Mouse (Mus musculus): ENCODE data around the gene Dido1. TPM values are rescaled to one million over a fixed set of nuclear protein-coding genes. Genes with fewer than 3 reads are reported as not detected.

The Dido1 gene
- polyA plus RNA-seq, 1 experiment from 2014 or later, result 28.2 TPM

DNA sequence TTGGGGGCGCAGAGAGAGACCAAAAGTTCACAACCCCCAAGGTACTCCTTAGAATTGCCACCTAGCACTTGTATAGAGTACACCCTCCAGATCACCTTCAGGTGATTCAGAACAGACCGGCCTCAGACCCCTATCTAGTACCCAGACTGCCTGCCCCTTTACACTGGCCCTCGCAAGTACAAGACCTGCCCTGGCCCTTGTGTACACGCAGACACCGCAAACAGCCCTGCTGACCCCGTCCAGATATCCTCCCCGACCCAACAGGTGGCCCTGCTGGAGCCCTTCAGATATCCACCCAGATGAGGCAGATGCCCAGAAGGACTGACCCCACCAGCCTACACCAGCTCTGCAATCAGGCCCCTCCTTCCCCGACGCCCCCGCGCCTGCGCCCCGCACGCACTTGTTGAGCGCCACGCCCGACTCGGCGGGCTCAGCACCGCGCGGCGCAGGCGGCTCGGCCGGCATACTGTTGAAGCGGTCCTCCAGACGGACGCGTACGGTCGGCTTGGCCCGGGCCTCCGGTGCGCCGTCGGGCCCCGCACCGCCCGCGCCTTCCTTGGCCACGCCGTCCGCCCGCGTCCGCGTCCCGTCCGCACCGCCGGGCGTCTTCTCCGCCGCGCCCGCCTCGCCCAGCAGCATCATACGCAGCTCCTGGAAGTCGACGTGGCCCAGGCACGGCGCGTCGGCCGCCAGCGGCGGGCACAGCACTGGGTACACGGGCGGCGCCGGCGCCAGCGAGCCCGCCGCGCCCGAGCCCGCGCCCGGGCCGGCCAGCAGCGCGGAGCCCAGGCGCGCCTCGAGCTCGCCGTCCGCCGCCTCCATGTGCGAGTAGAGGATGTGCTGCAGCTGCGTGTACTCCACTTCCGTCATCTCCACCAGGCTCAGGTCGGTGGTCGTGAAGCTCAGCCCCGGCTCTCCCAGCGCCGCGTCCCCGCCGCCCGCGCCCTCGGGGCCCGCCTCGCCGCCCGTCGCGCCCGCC is 67.9 kb downstream of the Dido1 start:
- H3K9ac ChIP-seq, result no peak overlapping the region
- peaks cover 66% of the 10 kb centered on the region for H3K27me3 ChIP-seq
- H3K36me3 ChIP-seq, result no peaks in the 10 kb centered on the region
- H3K4me3 ChIP-seq, result peak overlapping the region; percentile 45
- peak overlapping the region; percentile 62 for H3K4me2 ChIP-seq
- no peak overlapping the region for H3K27ac ChIP-seq
- H3K9me3 ChIP-seq, result peaks cover 15% of the 10 kb centered on the region; the same call in 1 of the 2 replicates
- peaks cover 7% of the 10 kb centered on the region for H3K4me1 ChIP-seq
- no peak; the same call in 1 of the 2 replicates for ATAC-seq (ENCODE audit: insufficient number of reproducible peaks, low FRiP score, low TSS enrichment, low read depth)
- 3% methylated on average over 91 of the region's 112 CpGs for WGBS

- Histone ChIP-seq H3K9me3 (no peaks in the 10 kb centered on the region), H3K27ac (peak overlapping the region; percentile 81; the same call in 1 of the 2 replicates), H3K36me3 (peaks cover 12% of the 10 kb centered on the region; the same call in 1 of the 2 replicates), H3K4me1 (peaks cover 6% of the 10 kb centered on the region; the same call in 1 of the 2 replicates), H3K27me3 (no peaks in the 10 kb centered on the region), H3K4me3 (no peak overlapping the region), H3K9ac (no peak overlapping the region), H3K4me2 (no peak overlapping the region)
- peak; percentile 57 for ATAC-seq (ENCODE audit: insufficient number of reproducible peaks, low FRiP score, low TSS enrichment, low read depth)
- 46% methylated on average over 2 of the region's 2 CpGs for WGBS
These were observed 97.9 kb downstream of the Dido1 start for GRCm38 (mm10) chr2:180611882-180612281.

DNA sequence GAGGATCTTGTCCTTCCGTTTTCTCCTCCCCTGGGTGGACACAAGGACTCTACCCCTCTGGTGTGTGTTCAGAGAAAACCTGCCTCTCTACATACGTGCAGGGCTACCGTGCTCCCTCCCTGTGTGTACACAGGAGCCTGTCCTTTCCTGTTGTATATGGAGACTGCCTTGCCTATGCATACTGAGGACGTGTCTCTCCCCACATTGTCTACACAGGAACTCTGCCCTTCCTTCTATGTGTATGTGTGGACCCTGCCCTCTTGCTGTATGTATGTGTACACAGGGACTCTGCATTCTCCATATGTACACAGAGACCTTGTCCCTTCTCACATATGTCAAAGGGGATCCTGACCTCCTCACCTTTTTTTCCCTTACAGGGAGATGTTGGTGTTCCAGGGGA is 99.5 kb downstream of the Dido1 start:
- Histone ChIP-seq H3K9ac (no peak overlapping the region), H3K27me3 (no peaks in the 10 kb centered on the region), H3K27ac (peak overlapping the region; percentile 81), H3K9me3 (no peaks in the 10 kb centered on the region), H3K4me2 (no peak overlapping the region), H3K36me3 (peaks cover 10% of the 10 kb centered on the region; the same call in 1 of the 2 replicates), H3K4me3 (no peak overlapping the region), H3K4me1 (peaks cover 6% of the 10 kb centered on the region; the same call in 1 of the 2 replicates)
- no peak for ATAC-seq (ENCODE audit: insufficient number of reproducible peaks, low FRiP score, low TSS enrichment, low read depth)
- WGBS, result 58% methylated on average over 4 of the region's 4 CpGs

Other genes with a start within 250 kb of the Dido1 start
- gene Ntsr1, start 210.0 kb downstream of the Dido1 start, polyA plus RNA-seq (2015; fragmentation: Nextera tagmentation; extraction: Ambion mirVana), result 0.32 and 0.43 TPM in 2 replicates
- gene Mrgbp, start 128.7 kb downstream of the Dido1 start, polyA plus RNA-seq (2015; fragmentation: Nextera tagmentation; extraction: Ambion mirVana), result 28.6 and 30.3 TPM in 2 replicates
- gene Ogfr, start 120.8 kb downstream of the Dido1 start, polyA plus RNA-seq (2015; fragmentation: Nextera tagmentation; extraction: Ambion mirVana), result 57.3 and 60.6 TPM in 2 replicates
- 412 and 416 TPM in 2 replicates for gene Col9a3, start 112.2 kb downstream of the Dido1 start, polyA plus RNA-seq (2015; fragmentation: Nextera tagmentation; extraction: Ambion mirVana)
- gene Tcfl5, start 67.3 kb downstream of the Dido1 start, polyA plus RNA-seq (2015; fragmentation: Nextera tagmentation; extraction: Ambion mirVana), result 0.22 and 0.45 TPM in 2 replicates
- 73.7 and 76.1 TPM in 2 replicates for gene Gid8, start 118 bp upstream of the Dido1 start, polyA plus RNA-seq (2015; fragmentation: Nextera tagmentation; extraction: Ambion mirVana)
- 1.7 and 2.5 TPM in 2 replicates for gene Slc17a9, start 15.3 kb upstream of the Dido1 start, polyA plus RNA-seq (2015; fragmentation: Nextera tagmentation; extraction: Ambion mirVana)
- not detected in 2 replicates for gene Bhlhe23, start 66.9 kb upstream of the Dido1 start, polyA plus RNA-seq (2015; fragmentation: Nextera tagmentation; extraction: Ambion mirVana)
- 45.0 and 53.4 TPM in 2 replicates for gene Ythdf1, start 210.9 kb upstream of the Dido1 start, polyA plus RNA-seq (2015; fragmentation: Nextera tagmentation; extraction: Ambion mirVana)
- not detected in 2 replicates for gene Birc7, start 219.0 kb upstream of the Dido1 start, polyA plus RNA-seq (2015; fragmentation: Nextera tagmentation; extraction: Ambion mirVana)
- 8.1 and 8.4 TPM in 2 replicates for gene Nkain4, start 244.7 kb upstream of the Dido1 start, polyA plus RNA-seq (2015; fragmentation: Nextera tagmentation; extraction: Ambion mirVana)